8 mouse cellular contexts compared by ENCODE assay signal in genomic region chr1:75467215-75467927, GRCm38 (mm10). TPM values are rescaled to one million over a fixed set of nuclear protein-coding genes. Genes with fewer than 3 reads are reported as not detected.
DNase-seq lines count a peak whose midpoint lies in the region; ATAC-seq lines count a peak whose summit lies in the region.

No protein-coding gene starts in this region.

- no peaks in the 10 kb centered on the region for H3K9me3 ChIP-seq in hindbrain, embryonic 13.5 days

- peak; percentile 67 for DNase-seq in T-cell, adult 2 months (ENCODE audit: low spot score)
- DNase-seq in cerebellum, postnatal 10 days = peak; percentile 87 to 89
- DNase-seq in frontal cortex, postnatal 36 days (ENCODE audit: low spot score in 2 of 2) = peak; percentile 79 to 88
- peak; percentile 74 for DNase-seq in layer of hippocampus, adult 9-11 months
- peak; percentile 84 for DNase-seq in lung, postnatal 10 days
- peak; percentile 81 for DNase-seq in ovary, postnatal 36 days (ENCODE audit: low spot score)
- DNase-seq in urinary bladder, adult 2 months (ENCODE audit: low spot score) = peak; percentile 60

- peaks cover 9% of the 10 kb centered on the region for H3K36me3 ChIP-seq in hindbrain, embryonic 13.5 days

- peak overlapping the region; percentile 21; the same call in 1 of the 2 replicates for H3K4me2 ChIP-seq in hindbrain, embryonic 13.5 days

- ATAC-seq in hindbrain, embryonic 13.5 days (ENCODE audit: low FRiP score) = peak; percentile 73

- H3K9ac ChIP-seq in hindbrain, embryonic 13.5 days = 0 out of 2 replicates have a peak overlapping the region, but pooled peaks have one; percentile 35

- peaks cover 35% of the 10 kb centered on the region for H3K27me3 ChIP-seq in hindbrain, embryonic 13.5 days

- WGBS in hindbrain, embryonic 13.5 days = 6% methylated on average over 14 of the region's 14 CpGs

- H3K4me1 ChIP-seq in hindbrain, embryonic 13.5 days (replicated peaks) = peaks cover 25% of the 10 kb centered on the region

- H3K4me3 ChIP-seq in hindbrain, embryonic 13.5 days = no peak overlapping the region

- no peak overlapping the region for H3K27ac ChIP-seq in hindbrain, embryonic 13.5 days

RNA-seq across cellular contexts. Expression of gene Chpf, which starts 11.7 kb away (rescaled TPM):
- 32.4 and 33.8 TPM in 2 replicates for polyA plus RNA-seq in hindbrain, embryonic 13.5 days (2015; fragmentation: Nextera tagmentation; extraction: Ambion mirVana)
- 65.0 and 69.4 TPM in 2 replicates for polyA plus RNA-seq in urinary bladder, adult 2 months (2012; rRNA removed)

RNA-seq across cellular contexts. Expression of gene Tmem198, which starts 12.0 kb away (rescaled TPM):
- polyA plus RNA-seq in hindbrain, embryonic 13.5 days (2015; fragmentation: Nextera tagmentation; extraction: Ambion mirVana) = 43.7 and 45.0 TPM in 2 replicates
- polyA plus RNA-seq in urinary bladder, adult 2 months (2012; rRNA removed) = 1.1 and 1.6 TPM in 2 replicates

RNA-seq across cellular contexts. Expression of gene Asic4, which starts 17.1 kb away (rescaled TPM):
- 25.9 and 29.3 TPM in 2 replicates for polyA plus RNA-seq in hindbrain, embryonic 13.5 days (2015; fragmentation: Nextera tagmentation; extraction: Ambion mirVana)
- polyA plus RNA-seq in urinary bladder, adult 2 months (2012; rRNA removed) = 0.03 and 0.06 TPM in 2 replicates

RNA-seq across cellular contexts. Expression of gene Gmppa, which starts 31.6 kb away (rescaled TPM):
- polyA plus RNA-seq in hindbrain, embryonic 13.5 days (2015; fragmentation: Nextera tagmentation; extraction: Ambion mirVana) = 84.0 and 84.4 TPM in 2 replicates
- 140 and 188 TPM in 2 replicates for polyA plus RNA-seq in urinary bladder, adult 2 months (2012; rRNA removed)

RNA-seq across cellular contexts. Expression of gene Obsl1, which starts 38.9 kb away (rescaled TPM):
- polyA plus RNA-seq in hindbrain, embryonic 13.5 days (2015; fragmentation: Nextera tagmentation; extraction: Ambion mirVana) = 21.0 and 22.8 TPM in 2 replicates
- 30.0 and 30.7 TPM in 2 replicates for polyA plus RNA-seq in urinary bladder, adult 2 months (2012; rRNA removed)

Comparison
In these comparisons a context has a peak if more than half of its experiments do, and no peak if none do; other contexts are left out.
1. RNA of gene Tmem198, which starts 12.0 kb away (polyA plus RNA-seq): 43.7 to 45.0 TPM in hindbrain, embryonic 13.5 days; 1.1 to 1.6 TPM in urinary bladder, adult 2 months; every median in the first group is over 10 times any median in the second.
2. RNA of gene Asic4, which starts 17.1 kb away (polyA plus RNA-seq): 25.9 to 29.3 TPM in hindbrain, embryonic 13.5 days; 0.03 to 0.06 TPM in urinary bladder, adult 2 months; every median in the first group is over 10 times any median in the second.
3. Peak in every context shown above with its lines, with median percentiles within 50 percentile points of each other: DNase-seq.